Mouse (Mus musculus) intestine, embryonic 15.5 days (tissue): Measurements from ENCODE around the gene Il31ra. TPM values are rescaled to one million over a fixed set of nuclear protein-coding genes. Genes with fewer than 3 reads are reported as not detected.

Experiments
- ATAC-seq: fragments of 200-750 bp; cut with Nextera tagmentation; 2 replicates; pipeline ENCODE4 v1.8.0; 2017; ENCODE audit warnings: moderate TSS enrichment, moderate library complexity
- H3K27ac ChIP-seq: fragments of 300-500 bp; sonication (generic); 2 replicates; pipeline ENCODE4 v1.5.1; 2015; ENCODE audit warnings: mild to moderate bottlenecking, inconsistent platforms
- H3K27me3 ChIP-seq: fragments of 300-500 bp; sonication (generic); replicated peaks from 2 replicates; pipeline ENCODE4 v1.6.1; 2015; ENCODE audit warnings: inconsistent platforms
- H3K36me3 ChIP-seq: fragments of 300-500 bp; sonication (generic); 2 replicates; pipeline ENCODE4 v1.6.1; 2015; ENCODE audit warnings: inconsistent platforms
- H3K4me1 ChIP-seq: fragments of 300-500 bp; sonication (generic); replicated peaks from 2 replicates; pipeline ENCODE4 v1.6.1; 2015; ENCODE audit warnings: inconsistent platforms
- H3K4me2 ChIP-seq: fragments of 300-500 bp; sonication (generic); replicated peaks from 2 replicates; pipeline ENCODE4 v1.6.1; 2015; ENCODE audit warnings: mild to moderate bottlenecking, inconsistent platforms
- H3K4me3 ChIP-seq: fragments of 300-500 bp; sonication (generic); replicated peaks from 2 replicates; pipeline ENCODE4 v1.5.1; 2015; ENCODE audit warnings: inconsistent platforms
- H3K9ac ChIP-seq: fragments of 300-500 bp; sonication (generic); 2 replicates; pipeline ENCODE4 v1.6.1; 2015; ENCODE audit warnings: inconsistent platforms
- H3K9me3 ChIP-seq: fragments of 300-500 bp; sonication (generic); 2 replicates; pipeline ENCODE4 v1.6.1; 2016; ENCODE audit warnings: inconsistent platforms
- WGBS: fragments of 180-500 bp; shearing (Covaris S2); methylation state at CpG from one replicate; pipeline ENCODE4 v1.1.7; 2015; 5-methylcytosine and 5-hydroxymethylcytosine counted together
- polyA plus RNA-seq: library from polyadenylated mRNA; unstranded; fragments of >200 nt; fragmentation: Nextera tagmentation; extraction: Ambion mirVana; gene quantifications from 2 replicates; pipeline ENCODE4 v1.2.1, GENCODE M21; 2015

The Il31ra gene
- polyA plus RNA-seq, 1 experiment from 2014 or later, result 0.09 TPM

- WGBS, result 64% methylated on average over 6 of the region's 6 CpGs
- Histone ChIP-seq H3K4me1 (no peaks in the 10 kb centered on the region), H3K9ac (no peak overlapping the region), H3K4me3 (no peak overlapping the region), H3K9me3 (no peaks in the 10 kb centered on the region), H3K4me2 (no peak overlapping the region), H3K27me3 (no peaks in the 10 kb centered on the region), H3K36me3 (no peaks in the 10 kb centered on the region), H3K27ac (no peak overlapping the region)
- no peak for ATAC-seq
These were observed 71.9 kb downstream of the Il31ra start for GRCm38 (mm10) chr13:112522261-112522660.

DNA sequence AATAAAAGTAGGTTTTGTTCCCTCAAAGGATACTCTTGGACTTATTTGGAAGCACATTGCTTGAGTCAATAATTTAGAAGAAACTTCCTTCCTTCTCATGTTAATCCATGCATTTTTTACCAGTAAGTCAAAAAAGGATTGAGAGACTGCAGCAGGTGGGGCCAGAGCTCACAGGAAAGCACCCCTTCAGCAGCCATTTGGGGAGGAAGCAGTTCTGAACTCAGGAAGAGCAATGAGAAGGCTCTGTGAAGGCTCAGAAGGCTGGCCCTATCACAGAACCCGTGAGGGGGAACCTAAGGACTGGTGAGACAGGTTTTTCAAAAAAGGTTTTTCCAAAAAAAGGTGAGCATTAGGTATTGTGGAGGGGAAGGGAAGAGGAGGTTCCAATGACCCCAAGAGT, 79.6 kb downstream of the Il31ra start:
- Histone ChIP-seq H3K9me3 (no peaks in the 10 kb centered on the region), H3K27me3 (no peaks in the 10 kb centered on the region), H3K36me3 (no peaks in the 10 kb centered on the region), H3K4me2 (no peak overlapping the region), H3K27ac (no peak overlapping the region), H3K4me1 (no peaks in the 10 kb centered on the region), H3K9ac (no peak overlapping the region), H3K4me3 (no peak overlapping the region)
- no peak for ATAC-seq
- 39% methylated on average over 1 of the region's 1 CpGs for WGBS

DNA sequence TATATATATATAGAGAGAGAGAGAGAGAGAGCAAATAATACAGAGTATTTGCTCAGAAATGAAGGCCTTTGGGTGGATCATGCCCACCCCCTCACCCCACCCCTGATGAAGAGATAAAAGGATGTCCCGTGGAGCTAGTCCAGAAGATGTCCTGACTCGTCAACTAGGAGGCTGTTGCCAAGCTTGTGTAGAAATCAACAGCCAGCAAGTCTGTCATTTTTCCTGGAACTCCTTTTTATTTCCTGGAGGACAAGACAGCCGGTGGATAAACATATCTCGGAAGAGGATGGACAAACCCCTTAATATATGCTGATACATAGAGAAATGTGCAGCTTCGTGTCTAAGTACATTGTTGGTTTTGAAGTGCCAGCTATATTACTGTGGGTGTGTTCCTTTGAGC, 81.3 kb downstream of the Il31ra start:
- no peaks in the 10 kb centered on the region for H3K9me3 ChIP-seq
- H3K9ac ChIP-seq, result no peak overlapping the region
- ATAC-seq, result no peak
- no peaks in the 10 kb centered on the region for H3K36me3 ChIP-seq
- no peaks in the 10 kb centered on the region for H3K4me1 ChIP-seq
- 64% methylated on average over 5 of the region's 5 CpGs for WGBS
- H3K27me3 ChIP-seq, result no peaks in the 10 kb centered on the region
- H3K4me3 ChIP-seq, result no peak overlapping the region
- no peak overlapping the region for H3K27ac ChIP-seq
- no peak overlapping the region for H3K4me2 ChIP-seq

GRCm38 (mm10) chr13:112511810-112512209, 82.3 kb downstream of the Il31ra start:
- 92% methylated on average over 7 of the region's 7 CpGs for WGBS
- Histone ChIP-seq H3K27me3 (no peaks in the 10 kb centered on the region), H3K4me2 (no peak overlapping the region), H3K36me3 (no peaks in the 10 kb centered on the region), H3K9ac (no peak overlapping the region), H3K4me1 (no peaks in the 10 kb centered on the region), H3K9me3 (no peaks in the 10 kb centered on the region), H3K4me3 (no peak overlapping the region), H3K27ac (no peak overlapping the region)
- no peak for ATAC-seq

GRCm38 (mm10) chr13:112511261-112511660, 82.9 kb downstream of the Il31ra start:
- 69% methylated on average over 11 of the region's 11 CpGs for WGBS
- Histone ChIP-seq H3K4me2 (no peak overlapping the region), H3K4me1 (no peaks in the 10 kb centered on the region), H3K9me3 (no peaks in the 10 kb centered on the region), H3K9ac (no peak overlapping the region), H3K4me3 (no peak overlapping the region), H3K27ac (no peak overlapping the region), H3K36me3 (no peaks in the 10 kb centered on the region), H3K27me3 (no peaks in the 10 kb centered on the region)
- no peak for ATAC-seq

DNA sequence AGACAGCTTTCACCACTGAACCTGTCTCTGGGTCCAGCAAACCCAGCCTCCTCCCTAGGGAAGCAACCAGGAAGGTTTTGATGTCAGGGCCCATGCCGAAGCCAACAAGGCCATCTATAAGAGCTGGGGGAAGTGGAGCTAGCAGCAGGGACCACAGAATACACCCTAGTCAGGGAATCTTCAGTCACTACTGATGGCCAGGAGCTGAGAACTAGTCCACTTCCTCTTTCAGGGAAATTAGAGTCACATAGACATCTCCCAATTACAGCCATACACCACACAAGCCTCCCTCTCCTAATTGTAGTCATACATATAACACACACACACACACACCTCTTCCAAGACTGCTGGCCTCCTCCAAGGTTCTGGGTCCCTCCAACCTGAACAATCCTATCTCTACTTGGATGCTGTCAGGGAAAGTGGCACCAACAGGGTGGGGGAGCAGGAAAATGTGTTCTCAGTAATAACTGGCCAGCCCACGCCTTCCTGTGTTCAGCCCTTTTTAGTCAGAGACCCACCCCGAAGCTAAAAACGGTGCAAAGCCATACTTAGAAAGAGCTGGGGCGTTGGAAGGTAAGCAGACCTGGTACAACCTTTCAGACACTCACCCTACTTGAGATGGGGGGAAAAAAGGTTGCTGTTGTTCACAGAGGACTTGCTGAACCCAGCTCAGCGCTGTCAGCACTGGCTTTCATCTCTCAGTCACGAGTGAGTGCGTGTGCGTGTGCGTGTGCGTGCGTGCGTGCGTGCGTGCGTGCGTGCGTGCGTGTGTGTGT, 83.5 kb downstream of the Il31ra start:
- 89% methylated on average over 19 of the region's 19 CpGs for WGBS
- no peaks in the 10 kb centered on the region for H3K27me3 ChIP-seq
- H3K27ac ChIP-seq, result no peak overlapping the region
- no peak overlapping the region for H3K4me2 ChIP-seq
- H3K4me3 ChIP-seq, result no peak overlapping the region
- H3K9ac ChIP-seq, result no peak overlapping the region
- no peak for ATAC-seq
- peaks cover 1% of the 10 kb centered on the region for H3K36me3 ChIP-seq
- H3K9me3 ChIP-seq, result no peaks in the 10 kb centered on the region
- no peaks in the 10 kb centered on the region for H3K4me1 ChIP-seq

- no peak overlapping the region for H3K4me2 ChIP-seq
- no peaks in the 10 kb centered on the region for H3K27me3 ChIP-seq
- ATAC-seq, result peak; percentile 62
- no peak overlapping the region for H3K9ac ChIP-seq
- H3K27ac ChIP-seq, result no peak overlapping the region
- H3K4me3 ChIP-seq, result no peak overlapping the region
- 23% methylated on average over 4 of the region's 4 CpGs for WGBS
- H3K4me1 ChIP-seq, result no peaks in the 10 kb centered on the region
- no peaks in the 10 kb centered on the region for H3K9me3 ChIP-seq
- H3K36me3 ChIP-seq, result peaks cover 6% of the 10 kb centered on the region
These were observed 84.7 kb downstream of the Il31ra start for GRCm38 (mm10) chr13:112509465-112509864.

- WGBS, result 89% methylated on average over 5 of the region's 5 CpGs
- H3K4me3 ChIP-seq, result no peak overlapping the region
- H3K27ac ChIP-seq, result no peak overlapping the region
- no peaks in the 10 kb centered on the region for H3K27me3 ChIP-seq
- no peak overlapping the region for H3K4me2 ChIP-seq
- H3K9me3 ChIP-seq, result no peaks in the 10 kb centered on the region
- peaks cover 15% of the 10 kb centered on the region for H3K36me3 ChIP-seq
- H3K9ac ChIP-seq, result no peak overlapping the region
- ATAC-seq, result no peak
- H3K4me1 ChIP-seq, result no peaks in the 10 kb centered on the region
These were observed 85.7 kb downstream of the Il31ra start for GRCm38 (mm10) chr13:112508487-112508886.

- no peak overlapping the region for H3K4me3 ChIP-seq
- 85% methylated on average over 13 of the region's 13 CpGs for WGBS
These were observed 86.5 kb downstream of the Il31ra start for GRCm38 (mm10) chr13:112507691-112508090.

DNA sequence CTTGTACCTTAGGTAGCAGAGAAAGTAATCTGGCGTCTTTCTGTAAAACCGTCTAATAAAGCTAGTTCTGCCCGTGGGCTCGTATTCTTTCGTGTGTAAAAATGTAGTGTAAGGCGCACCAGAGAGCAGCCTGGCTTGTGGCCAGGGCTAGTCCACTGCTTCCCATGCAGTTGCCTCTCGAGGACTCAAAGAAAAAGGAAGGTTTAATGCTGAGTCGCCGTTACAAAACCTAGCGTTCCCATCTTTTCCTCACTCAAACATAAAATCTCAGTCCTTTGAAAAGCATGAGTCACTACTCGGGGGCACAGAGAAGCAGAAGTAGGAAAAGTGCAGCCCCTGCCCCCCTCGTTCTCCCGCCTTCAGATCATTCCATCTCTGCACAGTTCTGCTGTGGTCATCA, 87.4 kb downstream of the Il31ra start:
- no peaks in the 10 kb centered on the region for H3K27me3 ChIP-seq
- H3K4me3 ChIP-seq, result no peak overlapping the region
- H3K4me2 ChIP-seq, result no peak overlapping the region
- no peaks in the 10 kb centered on the region for H3K9me3 ChIP-seq
- WGBS, result 85% methylated on average over 13 of the region's 13 CpGs
- peaks cover 17% of the 10 kb centered on the region for H3K36me3 ChIP-seq
- no peak overlapping the region for H3K9ac ChIP-seq
- no peak for ATAC-seq
- no peak overlapping the region for H3K27ac ChIP-seq
- H3K4me1 ChIP-seq, result no peaks in the 10 kb centered on the region

More at GRCm38 (mm10) chr13:112507691-112508090, 86.5 kb downstream of the Il31ra start:
- Histone ChIP-seq H3K4me2 (no peak overlapping the region), H3K27ac (no peak overlapping the region), H3K9ac (no peak overlapping the region), H3K9me3 (no peaks in the 10 kb centered on the region), H3K27me3 (no peaks in the 10 kb centered on the region), H3K36me3 (peaks cover 17% of the 10 kb centered on the region), H3K4me1 (no peaks in the 10 kb centered on the region)
- ATAC-seq, result no peak

DNA sequence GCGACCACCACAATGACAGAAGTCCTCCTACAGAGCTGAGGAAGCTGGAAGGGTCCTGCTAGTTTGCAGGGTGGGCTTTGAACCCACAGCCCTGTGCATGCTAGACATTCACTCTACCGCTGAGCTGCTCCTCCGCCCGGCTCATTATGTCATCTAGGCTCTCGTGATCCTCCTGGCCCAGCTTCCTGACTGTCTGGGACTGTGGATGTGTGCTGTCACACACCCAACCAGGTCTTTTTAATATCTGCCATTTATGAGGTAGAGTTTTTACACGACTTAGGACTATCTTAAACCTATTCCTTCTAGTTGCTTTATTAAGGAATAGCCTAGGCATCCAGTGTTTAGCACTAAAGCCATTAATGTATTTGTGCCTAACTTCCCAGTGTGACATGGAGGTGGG, 88.7 kb downstream of the Il31ra start:
- H3K9me3 ChIP-seq, result no peaks in the 10 kb centered on the region
- H3K4me2 ChIP-seq, result no peak overlapping the region
- H3K9ac ChIP-seq, result no peak overlapping the region
- H3K4me1 ChIP-seq, result no peaks in the 10 kb centered on the region
- no peak for ATAC-seq
- WGBS, result 89% methylated on average over 6 of the region's 6 CpGs
- no peaks in the 10 kb centered on the region for H3K27me3 ChIP-seq
- peaks cover 19% of the 10 kb centered on the region for H3K36me3 ChIP-seq
- no peak overlapping the region for H3K4me3 ChIP-seq
- H3K27ac ChIP-seq, result no peak overlapping the region

GRCm38 (mm10) chr13:112503846-112504245, 90.3 kb downstream of the Il31ra start:
- WGBS, result 92% methylated on average over 13 of the region's 13 CpGs
- no peak overlapping the region for H3K4me2 ChIP-seq
- no peaks in the 10 kb centered on the region for H3K4me1 ChIP-seq
- no peak overlapping the region for H3K27ac ChIP-seq
- no peaks in the 10 kb centered on the region for H3K9me3 ChIP-seq
- H3K36me3 ChIP-seq, result peaks cover 25% of the 10 kb centered on the region
- H3K4me3 ChIP-seq, result no peak overlapping the region
- no peak overlapping the region for H3K9ac ChIP-seq
- no peaks in the 10 kb centered on the region for H3K27me3 ChIP-seq
- no peak for ATAC-seq

- no peak overlapping the region for H3K27ac ChIP-seq
- no peaks in the 10 kb centered on the region for H3K27me3 ChIP-seq
- peaks cover 29% of the 10 kb centered on the region for H3K36me3 ChIP-seq
- H3K4me3 ChIP-seq, result no peak overlapping the region
- no peak overlapping the region for H3K4me2 ChIP-seq
- H3K4me1 ChIP-seq, result no peaks in the 10 kb centered on the region
- H3K9me3 ChIP-seq, result no peaks in the 10 kb centered on the region
- WGBS, result 73% methylated on average over 9 of the region's 9 CpGs
- H3K9ac ChIP-seq, result no peak overlapping the region
- no peak for ATAC-seq
These were observed 93.7 kb downstream of the Il31ra start for GRCm38 (mm10) chr13:112500466-112500865.
